Mouse (Mus musculus): ENCODE results near the gene Rps7.

The Rps7 gene

DNA sequence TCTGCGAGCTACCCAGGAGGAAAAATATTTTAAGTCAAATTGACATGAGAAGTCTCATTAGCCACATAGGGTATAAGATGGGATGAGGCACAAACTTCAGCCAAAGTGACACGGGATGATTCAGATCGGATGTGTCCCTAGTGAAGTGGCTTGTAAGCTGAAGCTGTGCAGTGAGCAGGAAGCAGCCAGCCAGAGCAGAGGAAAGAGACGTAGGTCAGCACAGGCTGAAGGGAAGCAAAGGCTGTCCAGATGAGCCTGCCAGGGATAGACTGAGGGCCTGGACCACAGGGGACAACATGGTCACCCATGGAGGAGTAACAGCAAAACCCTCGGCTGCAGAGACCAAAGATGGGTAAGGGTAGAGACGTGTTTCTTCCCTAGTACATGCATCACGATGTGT, 21.4 kb downstream of the Rps7 start:
- no peak for DNase-seq

DNA sequence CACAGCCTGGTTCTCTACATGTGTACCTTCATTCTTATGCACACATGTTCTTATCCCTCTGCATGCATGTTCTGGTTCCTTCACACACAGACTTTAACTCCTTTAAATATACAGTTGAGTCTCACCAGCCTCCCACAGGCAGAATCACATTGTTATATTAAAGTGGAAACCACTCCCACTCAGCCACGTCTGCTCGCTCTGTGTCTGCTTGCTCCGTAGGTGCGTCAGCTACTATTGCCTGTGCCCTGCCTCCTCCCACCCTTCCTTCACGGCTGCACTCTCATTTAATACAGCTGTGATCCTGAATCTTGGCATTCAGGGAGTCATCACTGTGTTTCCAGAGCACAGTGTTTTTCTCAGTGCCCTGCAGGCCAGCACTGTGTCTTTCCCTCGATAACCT, 23.4 kb downstream of the Rps7 start:
- no peak for DNase-seq

DNA sequence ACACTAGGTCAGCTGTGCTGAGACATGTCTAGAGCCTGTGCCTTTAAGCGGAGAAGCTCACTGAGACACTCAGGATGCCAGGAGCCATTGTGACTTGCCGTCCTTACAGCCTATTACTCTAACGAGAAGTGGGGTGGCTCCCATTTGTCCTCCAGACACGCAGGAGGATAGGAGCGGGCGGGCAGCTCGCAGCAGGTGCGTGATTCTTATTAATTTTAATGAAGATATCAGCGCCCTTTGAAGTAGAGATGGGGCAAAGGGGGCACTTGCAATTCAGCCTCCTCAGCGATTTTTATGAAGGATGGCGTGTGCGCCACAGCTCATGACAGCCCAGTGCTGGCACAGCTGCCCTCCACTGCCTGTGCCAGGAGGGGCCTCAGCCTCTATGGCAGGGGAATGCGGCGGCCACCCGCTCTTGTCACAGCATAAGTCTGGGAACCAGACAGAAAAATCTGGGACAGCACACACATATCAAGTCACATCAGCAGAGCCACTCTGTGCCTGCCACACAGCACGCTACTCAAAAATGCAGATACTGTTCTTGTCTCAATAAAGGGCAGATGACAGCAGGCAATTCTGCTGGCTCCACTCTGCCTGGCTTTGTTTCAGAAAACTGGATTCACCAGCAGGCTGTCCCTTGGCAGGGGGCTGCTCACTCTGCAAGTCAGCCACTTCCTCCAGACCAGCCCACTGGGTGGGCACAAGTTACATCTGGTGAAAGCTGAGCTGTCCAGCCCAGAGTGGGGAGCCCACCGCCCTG, 28.0 kb downstream of the Rps7 start:
- no peak for DNase-seq

DNA sequence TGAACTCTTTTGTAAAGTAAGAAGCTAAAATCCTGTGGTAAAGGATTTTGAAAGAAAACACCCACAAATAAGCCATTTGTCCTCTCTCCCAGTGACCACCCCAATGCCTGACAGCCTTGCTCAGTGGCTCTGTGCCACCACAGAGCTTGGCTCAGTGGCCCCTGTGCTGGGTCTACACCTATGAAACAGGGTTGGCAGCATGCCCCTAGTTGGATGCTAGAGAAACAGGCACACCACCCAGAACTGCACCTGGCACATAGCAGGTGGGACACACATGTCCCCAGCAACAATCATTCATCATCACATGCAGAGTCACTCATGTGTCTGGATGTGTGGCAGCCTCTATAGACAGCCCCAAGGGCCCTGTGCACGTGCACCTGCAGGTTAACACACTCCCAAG, 32.3 kb downstream of the Rps7 start:
- no peak for DNase-seq

GRCm38 (mm10) chr12:28602259-28602658, 33.5 kb downstream of the Rps7 start:
- DNase-seq = no peak

- DNase-seq = no peak
Measured at GRCm38 (mm10) chr12:28598526-28598991, 37.2 kb downstream of the Rps7 start.

DNA sequence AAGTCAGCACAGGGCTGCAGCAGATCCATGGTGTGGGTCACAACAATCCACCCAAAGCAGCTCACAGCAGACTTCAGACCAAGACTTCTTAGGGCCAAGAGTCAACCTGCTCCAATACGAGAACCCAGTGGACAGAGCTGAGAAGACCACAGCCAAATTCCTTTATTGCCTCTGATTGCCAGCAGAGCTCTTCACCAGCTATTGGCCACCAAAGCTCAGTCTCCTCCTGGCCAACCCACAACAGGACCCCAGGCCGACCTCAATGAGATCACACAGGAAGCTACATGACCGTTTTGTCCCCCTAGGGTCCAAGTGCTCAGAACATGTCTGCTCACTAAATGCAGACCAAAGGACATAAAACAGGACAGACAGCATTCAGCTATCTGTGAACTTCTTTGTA, 37.6 kb downstream of the Rps7 start:
- no peak for DNase-seq

DNA sequence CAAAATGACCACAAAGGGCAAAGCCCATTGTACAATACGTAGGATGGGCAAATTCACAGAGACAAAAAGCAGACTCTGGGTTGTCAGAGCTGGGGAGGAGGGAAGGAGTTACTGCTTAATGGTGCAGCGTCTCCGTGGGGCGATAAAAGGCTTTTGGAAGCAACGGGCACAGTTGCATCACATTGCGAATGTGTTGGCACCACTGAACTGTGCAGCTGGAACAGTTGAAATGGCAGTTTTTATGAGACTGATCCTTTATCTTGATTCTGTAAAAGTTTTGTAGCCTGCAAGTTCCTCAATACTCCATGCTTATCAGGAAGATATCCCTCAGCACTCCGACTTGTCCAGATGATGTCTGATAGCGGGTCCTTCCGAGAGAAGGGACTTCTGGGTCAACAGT, 38.1 kb downstream of the Rps7 start:
- DNase-seq = no peak

- DNase-seq = no peak
Measured at GRCm38 (mm10) chr12:28596851-28597250, 38.9 kb downstream of the Rps7 start.

GRCm38 (mm10) chr12:28590428-28590827, 45.3 kb downstream of the Rps7 start:
- DNase-seq = peak; percentile 23

DNA sequence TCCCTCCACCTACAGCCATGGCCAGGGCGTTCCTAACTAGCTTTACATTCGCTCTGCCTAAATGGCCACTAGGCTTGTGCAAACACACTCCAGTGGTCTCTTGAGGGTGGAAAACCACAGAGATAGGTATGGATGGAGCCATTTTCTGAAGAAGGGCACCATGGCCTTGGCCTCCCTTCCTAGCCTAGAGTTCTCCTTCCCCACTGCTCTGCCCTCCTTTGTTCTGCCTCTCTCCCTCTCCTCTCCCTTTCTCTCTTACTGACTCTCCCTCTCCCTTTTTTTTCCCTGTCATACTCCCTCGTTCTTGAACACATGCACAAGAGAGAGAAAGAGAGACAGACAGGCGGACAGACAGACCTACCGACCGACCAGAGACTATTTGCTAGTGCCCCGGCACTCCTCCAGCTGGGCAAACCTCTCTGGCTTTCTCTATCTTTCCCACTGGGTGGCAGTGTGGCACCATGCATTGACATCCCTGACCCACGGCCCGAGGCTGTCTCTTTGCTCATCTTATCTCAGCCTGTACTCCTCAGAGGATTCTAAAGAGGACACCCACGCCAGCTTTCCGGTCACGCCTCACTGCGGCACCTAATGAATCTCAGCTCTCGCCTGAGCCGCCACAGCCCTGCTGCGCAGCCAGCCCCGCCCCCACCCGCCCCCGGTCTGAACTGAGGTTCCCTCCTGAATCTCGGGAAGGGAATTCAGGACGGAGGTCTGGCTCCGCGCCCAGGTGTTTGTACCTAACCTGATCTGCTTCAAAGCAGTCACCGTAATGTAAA, 46.5 kb downstream of the Rps7 start:
- peak; percentile 89 for DNase-seq

GRCm38 (mm10) chr12:28587949-28588348, 47.8 kb downstream of the Rps7 start:
- DNase-seq = no peak

DNA sequence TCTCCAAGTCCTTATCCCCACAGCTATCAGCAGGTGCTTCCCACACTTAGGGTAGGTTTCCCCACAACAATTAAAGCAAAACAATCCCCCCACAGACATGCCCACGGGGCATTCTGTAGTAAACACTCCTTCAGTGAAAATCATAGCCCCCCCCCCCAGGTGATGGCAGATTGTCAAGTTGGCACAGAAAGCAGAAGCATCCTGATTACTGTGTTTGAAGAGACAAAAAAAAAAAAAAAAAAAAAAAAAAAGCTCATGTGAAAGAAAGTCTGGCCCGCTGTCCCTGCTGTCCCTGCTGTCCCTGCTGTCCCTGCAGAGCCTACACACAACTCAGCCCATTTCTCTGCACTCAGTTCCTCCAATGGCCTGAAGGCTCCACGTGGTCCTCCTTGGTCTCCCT, 51.7 kb downstream of the Rps7 start:
- DNase-seq = no peak

DNA sequence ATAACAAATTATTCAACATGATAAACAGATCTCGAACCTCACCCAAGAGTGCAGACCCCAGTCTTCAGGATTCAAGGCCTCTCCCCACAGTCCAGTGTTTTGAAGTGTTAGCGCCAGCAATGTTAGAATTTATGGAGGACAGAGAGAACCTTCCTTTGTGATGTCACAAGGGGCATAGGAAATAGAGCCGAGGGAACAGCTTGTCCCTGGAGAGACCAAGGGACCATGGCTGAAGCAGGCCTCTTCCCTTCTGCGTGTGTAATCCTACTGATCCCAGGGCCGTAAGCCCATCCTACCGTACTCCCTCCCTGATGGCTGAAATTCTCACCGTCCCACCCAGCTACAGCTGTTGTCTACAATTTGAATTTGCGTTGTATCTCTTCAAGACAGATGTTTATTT, 53.3 kb downstream of the Rps7 start, which contains the start of gene Allc:
Gene Allc, minus strand, starts transcription at position 101 of the 400 bp plus-strand sequence.
- no peak for DNase-seq
